Mouse (Mus musculus) spleen, adult 12 weeks (tissue): ENCODE data around the gene Scyl1.
"Not testable (repeated sequence)": the region's sequence is repeated elsewhere in the genome, so short reads cannot be mapped to it uniquely, and the experiment has no call there.

Experiments
- DNase-seq: peaks from one replicate; pipeline ENCODE4 v3.0.0; 2022; ENCODE audit warnings: low spot score

The Scyl1 gene

GRCm38 (mm10) chr19:5803041-5803880 lies 32.0 kb upstream of the Scyl1 start:
- peak; percentile 99 for DNase-seq

- DNase-seq = no peak
Measured at GRCm38 (mm10) chr19:5802787-5803040, 31.5 kb upstream of the Scyl1 start.

- DNase-seq = peak; percentile 96
Measured at GRCm38 (mm10) chr19:5802011-5802786, 31.0 kb upstream of the Scyl1 start.

- DNase-seq = no peak
Measured at GRCm38 (mm10) chr19:5801432-5801964, 30.3 kb upstream of the Scyl1 start.

GRCm38 (mm10) chr19:5800632-5801431 lies 29.6 kb upstream of the Scyl1 start:
- no peak for DNase-seq

GRCm38 (mm10) chr19:5800350-5800631 lies 29.1 kb upstream of the Scyl1 start:
- DNase-seq = no peak

GRCm38 (mm10) chr19:5799566-5800349 lies 28.5 kb upstream of the Scyl1 start:
- no peak for DNase-seq

- DNase-seq = no peak
Measured at GRCm38 (mm10) chr19:5798700-5799479, 27.7 kb upstream of the Scyl1 start.

GRCm38 (mm10) chr19:5797381-5798111 lies 26.3 kb upstream of the Scyl1 start:
- DNase-seq = no peak

- no peak for DNase-seq
Measured at GRCm38 (mm10) chr19:5796573-5797111, 25.4 kb upstream of the Scyl1 start.

GRCm38 (mm10) chr19:5795668-5796572 lies 24.7 kb upstream of the Scyl1 start:
- no peak for DNase-seq

GRCm38 (mm10) chr19:5794771-5795576 lies 23.8 kb upstream of the Scyl1 start:
- no peak for DNase-seq

GRCm38 (mm10) chr19:5793917-5794770 lies 22.9 kb upstream of the Scyl1 start:
- not testable (repeated sequence) for DNase-seq

- no peak for DNase-seq
Measured at GRCm38 (mm10) chr19:5793116-5793515, 21.9 kb upstream of the Scyl1 start.

GRCm38 (mm10) chr19:5791329-5791728 lies 20.1 kb upstream of the Scyl1 start:
- no peak for DNase-seq

- no peak for DNase-seq
Measured at GRCm38 (mm10) chr19:5789066-5789465, 17.8 kb upstream of the Scyl1 start.

- no peak for DNase-seq
Measured at GRCm38 (mm10) chr19:5788620-5789019, 17.4 kb upstream of the Scyl1 start.
